Mouse (Mus musculus) neural tube, embryonic 11.5 days (tissue): ENCODE measurements around the gene Socs4. TPM values are rescaled to one million over a fixed set of nuclear protein-coding genes. Genes with fewer than 3 reads are reported as not detected.

Source experiments
- ATAC-seq: fragments of 200-750 bp; cut with Nextera tagmentation; 2 replicates; pipeline ENCODE4 v1.8.0; 2017; ENCODE audit warnings: moderate number of reproducible peaks, mild to moderate bottlenecking, moderate TSS enrichment, moderate library complexity; ENCODE audit not compliant: insufficient read depth, low FRiP score, low TSS enrichment
- DNase-seq: peaks from one replicate; pipeline ENCODE4 v3.0.0-alpha.2; 2015; ENCODE audit warnings: low spot score
- H3K27ac ChIP-seq: fragments of 300-500 bp; sonication (generic); 2 replicates; pipeline ENCODE4 v1.5.1; 2014; ENCODE audit warnings: low read depth, mild to moderate bottlenecking, low read length
- H3K27me3 ChIP-seq: fragments of 300-500 bp; sonication (generic); 2 replicates; pipeline ENCODE4 v1.6.1; 2014; ENCODE audit warnings: mild to moderate bottlenecking, low read length, mixed read lengths; ENCODE audit not compliant: control insufficient read depth, insufficient read depth
- H3K36me3 ChIP-seq: fragments of 300-500 bp; sonication (generic); 2 replicates; pipeline ENCODE4 v1.6.1; 2014; ENCODE audit warnings: mild to moderate bottlenecking, low read length, moderate library complexity, mixed read lengths; ENCODE audit not compliant: control insufficient read depth, insufficient read depth
- H3K4me1 ChIP-seq: fragments of 300-500 bp; sonication (generic); 2 replicates; pipeline ENCODE4 v1.6.1; 2014; ENCODE audit warnings: low read length, mixed read lengths; ENCODE audit not compliant: control insufficient read depth, insufficient read depth
- H3K4me2 ChIP-seq: fragments of 300-500 bp; sonication (generic); 2 replicates; pipeline ENCODE4 v1.6.1; 2014; ENCODE audit warnings: low read depth, mild to moderate bottlenecking, moderate library complexity
- H3K4me3 ChIP-seq: fragments of 300-500 bp; sonication (generic); 2 replicates; pipeline ENCODE4 v1.5.1; 2014; ENCODE audit warnings: low read depth, low read length
- H3K9ac ChIP-seq: fragments of 300-500 bp; sonication (generic); 2 replicates; pipeline ENCODE4 v1.6.1; 2014; ENCODE audit warnings: mild to moderate bottlenecking, low read length
- H3K9me3 ChIP-seq: fragments of 300-500 bp; sonication (generic); 2 replicates; pipeline ENCODE4 v1.6.1; 2016; ENCODE audit warnings: low read length; ENCODE audit not compliant: control insufficient read depth
- WGBS: fragments of 180-500 bp; shearing (Covaris S2); extraction: QIAGEN DNeasy Blood & Tissue Kit; methylation state at CpG from one replicate; pipeline ENCODE4 v1.1.7; 2014; 5-methylcytosine and 5-hydroxymethylcytosine counted together
- polyA plus RNA-seq: library from polyadenylated mRNA; unstranded; fragments of >200 nt; fragmentation: Nextera tagmentation; extraction: Ambion mirVana; gene quantifications from 2 replicates; pipeline ENCODE4 v1.2.1, GENCODE M21; 2014

Gene Socs4
- polyA plus RNA-seq, result 5.0 and 7.7 TPM in 2 replicates

DNA sequence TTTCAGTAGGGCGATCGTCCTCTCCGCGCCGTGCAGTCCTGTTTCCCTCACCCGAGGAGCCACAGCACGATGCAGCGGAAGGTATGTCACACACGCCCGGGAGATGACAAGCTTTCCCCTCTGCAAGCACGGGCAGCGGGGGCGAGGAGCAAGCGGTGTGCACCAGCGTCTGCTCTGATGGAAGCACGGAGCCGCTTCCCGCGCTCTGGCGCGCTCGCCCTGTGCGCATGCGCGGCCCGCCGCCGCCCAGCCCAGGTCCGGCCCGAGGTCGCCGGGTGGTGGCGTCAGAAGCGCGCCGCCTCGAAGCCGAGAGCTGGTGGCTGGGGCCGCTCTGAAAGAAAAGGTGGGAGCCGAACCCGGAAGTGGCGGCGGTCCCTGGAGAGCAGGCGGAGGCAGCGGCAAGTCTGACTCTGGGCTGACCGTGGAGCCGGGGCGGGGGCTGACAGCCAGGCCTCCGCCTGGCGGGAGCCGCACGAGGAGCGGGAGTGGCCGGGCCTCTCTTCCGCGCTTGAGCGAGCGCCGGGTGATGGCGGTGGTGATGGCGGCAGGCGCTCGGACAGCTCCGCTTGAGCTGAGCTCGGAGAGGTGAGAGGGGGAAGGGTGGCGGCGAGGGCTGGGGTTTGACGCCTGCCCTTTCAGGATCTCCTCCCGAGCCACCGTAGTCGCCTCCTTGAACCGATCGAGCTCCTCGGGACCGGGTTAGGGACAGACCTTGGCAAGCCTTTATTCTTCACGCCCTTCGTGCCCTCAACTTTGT is at the start of gene Socs4, which contains the start of gene Wdhd1:
Gene Socs4, plus strand, starts transcription at position 295 of the 757 bp plus-strand sequence.
Gene Wdhd1, minus strand, starts transcription at position 221 of the 757 bp plus-strand sequence.
- ATAC-seq (peak; percentile 97), DNase-seq (peak; percentile 97)
- Histone ChIP-seq H3K4me3 (peak within 1 kb of the TSS; percentile 80), H3K27ac (peak within 1 kb of the TSS; percentile 94), H3K9me3 (no peaks in the 10 kb centered on the region), H3K4me2 (peak within 1 kb of the TSS; percentile 63), H3K4me1 (peaks cover 6% of the 10 kb centered on the region; the same call in 1 of the 2 replicates), H3K36me3 (no peaks in the 10 kb centered on the region), H3K9ac (peak within 1 kb of the TSS; percentile 87), H3K27me3 (no peaks in the 10 kb centered on the region)
- WGBS, result under 1% methylated on average over 71 of the region's 77 CpGs

DNA sequence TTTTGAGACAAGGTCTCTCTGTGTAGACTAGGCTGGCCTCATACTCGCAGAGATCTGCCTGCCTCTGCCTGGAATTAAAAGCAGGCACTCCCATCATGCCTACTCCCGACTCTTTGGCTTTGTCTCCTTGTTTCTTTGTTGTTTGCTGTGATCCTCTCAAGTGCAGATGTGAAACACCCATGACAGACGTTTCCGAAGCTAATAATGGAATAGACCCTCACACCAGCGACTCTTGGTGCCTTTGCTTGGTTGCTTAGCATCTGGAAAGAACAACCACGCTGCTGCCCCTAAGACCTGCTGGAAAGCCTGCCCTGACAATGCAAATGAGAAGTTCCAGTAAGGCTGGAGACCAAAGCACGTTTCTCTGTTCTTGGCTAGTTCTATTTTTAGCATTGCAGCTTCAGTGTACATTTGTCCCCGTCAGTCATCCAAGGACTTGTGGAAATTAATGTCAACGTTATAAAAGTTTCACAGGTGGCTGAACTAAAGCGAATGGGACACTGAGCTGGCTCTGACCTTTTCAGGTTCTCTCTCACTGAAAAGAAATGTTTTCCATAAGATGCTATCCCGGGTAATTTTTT is 46.8 kb upstream of the Socs4 start:
- Histone ChIP-seq H3K4me3 (no peak overlapping the region), H3K36me3 (no peaks in the 10 kb centered on the region), H3K9me3 (no peaks in the 10 kb centered on the region), H3K27ac (no peak overlapping the region), H3K4me2 (no peak overlapping the region), H3K4me1 (no peaks in the 10 kb centered on the region), H3K27me3 (no peaks in the 10 kb centered on the region), H3K9ac (no peak overlapping the region)
- 83% methylated on average over 11 of the region's 11 CpGs for WGBS
- DNase-seq, result no peak
- ATAC-seq, result no peak

DNA sequence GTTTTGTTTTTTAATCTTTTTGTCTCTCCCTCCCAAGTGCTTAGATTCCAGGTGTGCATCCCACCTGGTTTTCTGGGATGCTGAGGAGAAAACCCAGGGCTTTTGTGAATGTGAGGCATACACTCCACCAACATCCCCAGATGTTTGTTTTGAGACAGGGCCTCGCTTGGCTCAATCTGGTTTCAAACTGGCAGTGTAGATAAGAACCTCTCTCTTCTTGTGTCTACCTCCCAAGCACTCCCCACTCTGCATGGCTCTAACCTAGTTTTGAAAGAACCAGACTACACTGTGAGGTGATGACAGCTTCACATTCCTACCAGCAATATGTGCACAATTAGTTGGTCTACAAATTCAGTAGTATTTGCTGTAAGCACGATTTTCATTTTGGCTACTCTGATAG is 43.1 kb upstream of the Socs4 start:
- H3K27me3 ChIP-seq, result no peaks in the 10 kb centered on the region
- no peak overlapping the region for H3K4me3 ChIP-seq
- 83% methylated on average over 2 of the region's 2 CpGs for WGBS
- no peak overlapping the region for H3K9ac ChIP-seq
- no peaks in the 10 kb centered on the region for H3K9me3 ChIP-seq
- H3K36me3 ChIP-seq, result no peaks in the 10 kb centered on the region
- ATAC-seq (no peak), DNase-seq (no peak)
- no peak overlapping the region for H3K4me2 ChIP-seq
- H3K27ac ChIP-seq, result no peak overlapping the region
- no peaks in the 10 kb centered on the region for H3K4me1 ChIP-seq

DNA sequence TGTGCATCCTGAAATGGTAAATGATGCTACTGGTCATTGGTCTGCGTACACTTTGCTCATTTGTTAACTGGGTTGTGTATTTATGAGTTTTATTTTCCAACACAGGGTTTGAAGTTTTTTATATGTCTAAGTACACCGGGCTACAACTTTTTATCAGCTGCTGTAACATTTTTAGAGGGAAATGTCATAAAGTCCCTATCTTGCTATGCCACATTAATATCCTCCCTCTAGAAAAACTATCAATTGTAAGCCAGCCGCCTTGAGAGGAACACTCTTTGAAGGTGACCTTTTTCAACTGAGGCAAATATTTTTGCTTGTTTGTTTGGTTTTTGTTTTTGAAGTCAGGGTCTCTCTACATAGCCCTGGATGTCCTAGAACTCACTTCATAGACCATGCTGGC is 42.7 kb upstream of the Socs4 start:
- H3K4me3 ChIP-seq, result no peak overlapping the region
- H3K9ac ChIP-seq, result no peak overlapping the region
- H3K27ac ChIP-seq, result no peak overlapping the region
- H3K4me2 ChIP-seq, result no peak overlapping the region
- no peaks in the 10 kb centered on the region for H3K4me1 ChIP-seq
- H3K27me3 ChIP-seq, result no peaks in the 10 kb centered on the region
- DNase-seq (no peak), ATAC-seq (no peak)
- H3K36me3 ChIP-seq, result no peaks in the 10 kb centered on the region
- no peaks in the 10 kb centered on the region for H3K9me3 ChIP-seq
- WGBS, result 95% methylated on average over 3 of the region's 3 CpGs

DNA sequence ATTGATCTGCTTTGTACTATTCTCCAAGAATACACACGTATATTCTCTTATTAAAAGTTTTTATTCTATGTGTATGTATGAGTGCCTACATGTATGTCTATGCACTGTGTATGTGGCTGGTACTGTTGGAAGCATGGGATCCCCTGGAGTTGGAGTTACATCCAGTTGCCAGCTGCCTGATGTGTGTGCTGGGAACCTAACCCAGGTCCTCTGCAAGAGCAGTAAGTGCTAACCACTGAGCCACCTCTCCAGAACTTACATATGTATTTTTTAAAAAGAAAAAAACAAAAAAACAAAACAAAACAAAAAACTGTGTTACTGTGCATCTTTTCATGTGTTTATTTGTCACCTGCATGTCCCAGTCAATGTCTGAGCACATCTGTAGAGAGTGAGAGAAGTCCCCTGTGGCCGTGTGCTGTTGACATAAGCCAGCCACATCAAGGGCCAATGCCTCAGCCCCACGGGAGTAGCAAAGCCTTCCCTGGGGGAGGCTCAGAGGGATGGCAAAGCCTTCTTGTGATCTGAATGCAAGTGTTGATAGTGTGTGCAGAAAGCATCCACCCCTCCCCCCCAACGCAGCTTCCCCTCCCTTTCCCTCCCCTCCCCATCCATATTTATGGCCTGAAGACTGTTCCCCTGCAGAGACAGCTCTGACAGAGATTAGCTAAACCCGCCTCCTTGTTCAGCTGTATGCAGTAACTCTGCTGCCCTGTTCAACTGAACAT is 42.0 kb upstream of the Socs4 start:
- H3K4me3 ChIP-seq, result no peak overlapping the region
- H3K9me3 ChIP-seq, result no peaks in the 10 kb centered on the region
- 75% methylated on average over 5 of the region's 5 CpGs for WGBS
- no peaks in the 10 kb centered on the region for H3K4me1 ChIP-seq
- ATAC-seq (no peak), DNase-seq (no peak)
- no peak overlapping the region for H3K9ac ChIP-seq
- no peaks in the 10 kb centered on the region for H3K27me3 ChIP-seq
- no peak overlapping the region for H3K4me2 ChIP-seq
- H3K27ac ChIP-seq, result no peak overlapping the region
- no peaks in the 10 kb centered on the region for H3K36me3 ChIP-seq

DNA sequence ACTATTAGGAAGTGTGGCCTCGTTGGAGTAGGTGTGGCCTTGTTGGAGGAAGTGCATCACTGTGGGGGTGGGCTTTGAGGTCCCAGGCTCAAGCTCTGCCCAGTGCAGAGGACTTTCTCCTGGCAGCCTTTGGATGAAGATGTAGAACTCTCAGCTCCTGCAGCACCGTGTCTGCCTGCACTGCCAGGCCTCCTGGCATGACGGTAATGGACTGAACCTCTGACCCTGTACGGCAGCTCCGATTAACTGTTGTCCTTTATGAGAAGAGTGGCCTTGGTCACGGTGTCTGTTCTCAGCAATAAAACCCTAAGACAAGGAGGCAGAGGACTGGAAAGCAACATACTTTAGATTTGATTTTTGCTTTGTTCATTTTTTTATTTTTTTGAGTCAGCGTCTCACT is 40.2 kb upstream of the Socs4 start:
- Histone ChIP-seq H3K27me3 (no peaks in the 10 kb centered on the region), H3K9me3 (no peaks in the 10 kb centered on the region), H3K4me2 (no peak overlapping the region), H3K36me3 (no peaks in the 10 kb centered on the region; the same call in 1 of the 2 replicates), H3K9ac (no peak overlapping the region), H3K4me3 (no peak overlapping the region), H3K27ac (no peak overlapping the region), H3K4me1 (no peaks in the 10 kb centered on the region)
- ATAC-seq (no peak), DNase-seq (no peak)
- 85% methylated on average over 7 of the region's 7 CpGs for WGBS

DNA sequence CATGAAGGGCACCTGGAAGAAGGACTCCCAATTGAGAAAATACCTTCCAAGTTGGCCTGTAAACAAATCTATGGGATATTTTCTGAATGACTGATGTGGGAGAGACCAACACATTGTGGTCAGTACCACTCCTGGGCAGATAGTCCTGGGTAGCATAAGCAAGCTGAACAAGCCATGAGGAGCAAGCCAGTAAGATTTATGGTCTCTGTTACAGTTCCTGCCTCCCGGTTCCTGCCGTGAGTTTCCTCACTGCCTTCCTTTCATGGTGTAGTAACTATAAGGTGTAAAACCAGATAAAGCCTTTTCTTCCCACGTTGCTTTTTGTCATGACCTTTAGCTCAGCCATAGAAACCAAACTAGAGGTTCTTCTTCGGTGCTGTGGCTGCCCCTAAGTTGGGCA is 39.4 kb upstream of the Socs4 start:
- no peaks in the 10 kb centered on the region for H3K27me3 ChIP-seq
- no peak overlapping the region for H3K4me3 ChIP-seq
- H3K36me3 ChIP-seq, result no peaks in the 10 kb centered on the region; the same call in 1 of the 2 replicates
- 87% methylated on average over 4 of the region's 4 CpGs for WGBS
- no peaks in the 10 kb centered on the region for H3K4me1 ChIP-seq
- H3K27ac ChIP-seq, result no peak overlapping the region
- no peaks in the 10 kb centered on the region for H3K9me3 ChIP-seq
- no peak for ATAC-seq
- no peak overlapping the region for H3K4me2 ChIP-seq
- no peak overlapping the region for H3K9ac ChIP-seq
- DNase-seq, result no peak

DNA sequence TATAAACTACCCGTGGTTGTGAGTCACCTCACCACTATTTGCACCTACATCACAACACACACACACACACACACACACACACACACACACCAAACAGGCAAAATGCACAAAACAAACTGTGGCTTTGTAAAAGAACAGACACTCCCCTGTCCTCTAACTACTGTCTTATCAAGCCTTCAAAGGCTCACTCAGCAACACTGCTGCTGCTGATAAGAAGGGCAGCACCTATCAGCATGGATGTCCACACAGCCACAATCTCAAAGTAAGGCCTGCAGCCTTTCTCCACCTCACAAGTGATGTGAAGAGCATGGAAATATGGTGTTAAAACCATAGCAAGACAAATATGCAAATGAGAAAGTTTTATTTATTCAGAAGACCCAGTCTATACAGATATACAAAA is 36.1 kb upstream of the Socs4 start:
- H3K4me2 ChIP-seq, result no peak overlapping the region
- H3K4me1 ChIP-seq, result no peaks in the 10 kb centered on the region
- no peak overlapping the region for H3K27ac ChIP-seq
- H3K27me3 ChIP-seq, result no peaks in the 10 kb centered on the region
- no peaks in the 10 kb centered on the region; the same call in 1 of the 2 replicates for H3K36me3 ChIP-seq
- H3K9ac ChIP-seq, result no peak overlapping the region
- ATAC-seq (no peak), DNase-seq (no peak)
- H3K9me3 ChIP-seq, result no peaks in the 10 kb centered on the region
- no peak overlapping the region for H3K4me3 ChIP-seq
- WGBS, result 95% methylated on average over 1 of the region's 1 CpGs
